Mouse (Mus musculus) forebrain, embryonic 12.5 days (tissue): ENCODE data around the gene Ralgapb. TPM values are rescaled to one million over a fixed set of nuclear protein-coding genes. Genes with fewer than 3 reads are reported as not detected.
A peak's percentile ranks its signal among the peaks of the same experiment; 100 is the strongest.

Source experiments
- ATAC-seq: fragments of 200-750 bp; cut with Nextera tagmentation; 2 replicates; pipeline ENCODE4 v1.8.0; 2017; ENCODE audit warnings: moderate TSS enrichment; ENCODE audit not compliant: low FRiP score
- H3K27ac ChIP-seq: fragments of 300-500 bp; sonication (generic); 2 replicates; pipeline ENCODE4 v1.5.1; 2016; ENCODE audit warnings: mild to moderate bottlenecking
- H3K27me3 ChIP-seq: fragments of 300-500 bp; sonication (generic); 2 replicates; pipeline ENCODE4 v1.6.1; 2016; ENCODE audit warnings: mild to moderate bottlenecking
- H3K36me3 ChIP-seq: fragments of 300-500 bp; sonication (generic); replicated peaks from 2 replicates; pipeline ENCODE4 v1.6.1; 2016; ENCODE audit warnings: mild to moderate bottlenecking
- H3K4me1 ChIP-seq: fragments of 300-500 bp; sonication (generic); 2 replicates; pipeline ENCODE4 v1.6.1; 2016
- H3K4me2 ChIP-seq: fragments of 300-500 bp; sonication (generic); 2 replicates; pipeline ENCODE4 v1.6.1; 2016; ENCODE audit warnings: mild to moderate bottlenecking, moderate library complexity
- H3K4me3 ChIP-seq: fragments of 300-500 bp; sonication (generic); replicated peaks from 2 replicates; pipeline ENCODE4 v1.5.1; 2016; ENCODE audit warnings: mild to moderate bottlenecking
- H3K9ac ChIP-seq: fragments of 300-500 bp; sonication (generic); 2 replicates; pipeline ENCODE4 v1.6.1; 2016; ENCODE audit warnings: mild to moderate bottlenecking
- H3K9me3 ChIP-seq: fragments of 300-500 bp; sonication (generic); 2 replicates; pipeline ENCODE4 v1.6.1; 2016
- WGBS: fragments of 180-500 bp; shearing (Covaris S2); methylation state at CpG from one replicate; pipeline ENCODE4 v1.1.7; 2016; 5-methylcytosine and 5-hydroxymethylcytosine counted together
- polyA plus RNA-seq: library from polyadenylated mRNA; unstranded; fragments of >200 nt; fragmentation: Nextera tagmentation; extraction: Ambion mirVana; gene quantifications from 2 replicates; pipeline ENCODE4 v1.2.1, GENCODE M21; 2016

Ralgapb gene
- polyA plus RNA-seq, result 24.3 and 26.0 TPM in 2 replicates

DNA sequence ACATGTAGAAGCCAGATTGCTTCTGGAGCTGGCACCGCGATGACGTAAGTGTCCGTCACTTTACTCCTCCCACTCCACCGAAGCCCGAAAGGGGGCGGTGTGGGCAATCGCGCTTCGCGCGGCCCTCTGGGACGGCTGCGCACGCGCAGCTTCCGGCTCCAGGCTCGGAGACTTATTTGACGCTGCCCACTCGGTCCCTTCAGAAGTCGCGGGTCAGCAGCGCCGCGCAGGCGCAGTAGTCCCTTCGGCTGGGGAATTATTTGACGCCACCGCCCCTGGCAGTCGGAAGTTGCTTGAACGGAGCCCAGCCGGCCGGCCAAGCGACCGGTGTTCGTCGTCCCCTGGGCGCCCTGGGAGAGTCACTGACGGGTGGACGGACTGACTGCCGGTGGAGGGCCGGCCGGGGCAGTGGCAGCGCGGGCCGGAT lies at the start of gene Ralgapb:
Ralgapb (plus strand) TSS at position 254 of the 427 bp plus-strand sequence.
- Histone ChIP-seq H3K36me3 (no peaks in the 10 kb centered on the region), H3K4me2 (peak within 1 kb of the TSS; percentile 95), H3K9ac (peak within 1 kb of the TSS; percentile 94), H3K4me3 (peak within 1 kb of the TSS; percentile 96), H3K27me3 (no peaks in the 10 kb centered on the region), H3K9me3 (no peaks in the 10 kb centered on the region), H3K4me1 (peaks cover 25% of the 10 kb centered on the region), H3K27ac (peak within 1 kb of the TSS; percentile 88)
- ATAC-seq, result peak; percentile 94
- WGBS, result under 1% methylated on average over 43 of the region's 46 CpGs

DNA sequence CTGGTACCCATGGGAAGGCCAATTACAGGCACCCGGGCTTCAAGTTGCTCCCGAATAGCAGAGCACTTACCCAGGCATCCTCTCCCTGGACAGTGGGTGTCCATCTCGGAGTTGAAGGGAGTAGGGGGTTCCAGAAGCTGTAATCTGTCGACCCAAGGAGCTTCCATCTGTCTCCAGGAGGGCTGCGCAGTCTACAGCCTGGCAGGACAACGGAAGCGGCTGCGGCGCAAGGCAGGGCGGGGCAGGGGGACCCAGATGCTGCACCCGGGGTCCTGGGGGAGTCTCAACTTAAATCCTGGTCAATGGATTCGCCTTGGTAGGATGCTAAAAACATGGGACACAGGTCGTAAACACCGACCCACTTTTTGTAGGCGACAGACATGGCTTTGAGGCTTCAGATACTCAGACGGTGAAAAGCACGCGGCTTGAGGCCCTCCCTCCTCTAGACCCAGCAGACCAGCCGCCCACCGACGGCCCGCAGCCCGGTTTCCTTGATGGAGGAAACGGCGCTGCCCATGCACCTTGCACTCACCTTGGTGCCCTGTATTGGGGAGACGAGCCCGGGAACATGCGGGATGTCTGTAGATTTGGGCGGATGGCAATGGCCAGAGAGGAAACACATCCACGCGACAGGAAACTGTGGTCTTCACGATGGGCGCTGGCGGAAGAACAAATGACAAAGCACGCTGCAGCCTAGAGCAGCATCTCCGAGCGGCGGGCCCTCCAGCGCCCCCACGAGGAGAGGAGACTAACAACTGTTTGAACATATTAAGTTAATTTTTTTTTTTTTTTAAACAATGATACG lies 48.6 kb upstream of the Ralgapb start:
- peak overlapping the region; percentile 83 for H3K4me3 ChIP-seq
- peak overlapping the region; percentile 93 for H3K9ac ChIP-seq
- peak overlapping the region; percentile 83 for H3K27ac ChIP-seq
- peaks cover 42% of the 10 kb centered on the region for H3K36me3 ChIP-seq
- H3K27me3 ChIP-seq, result no peaks in the 10 kb centered on the region
- H3K4me2 ChIP-seq, result peak overlapping the region; percentile 88
- no peaks in the 10 kb centered on the region for H3K9me3 ChIP-seq
- under 1% methylated on average over 41 of the region's 41 CpGs for WGBS
- ATAC-seq, result peak; percentile 93
- peaks cover 19% of the 10 kb centered on the region for H3K4me1 ChIP-seq

DNA sequence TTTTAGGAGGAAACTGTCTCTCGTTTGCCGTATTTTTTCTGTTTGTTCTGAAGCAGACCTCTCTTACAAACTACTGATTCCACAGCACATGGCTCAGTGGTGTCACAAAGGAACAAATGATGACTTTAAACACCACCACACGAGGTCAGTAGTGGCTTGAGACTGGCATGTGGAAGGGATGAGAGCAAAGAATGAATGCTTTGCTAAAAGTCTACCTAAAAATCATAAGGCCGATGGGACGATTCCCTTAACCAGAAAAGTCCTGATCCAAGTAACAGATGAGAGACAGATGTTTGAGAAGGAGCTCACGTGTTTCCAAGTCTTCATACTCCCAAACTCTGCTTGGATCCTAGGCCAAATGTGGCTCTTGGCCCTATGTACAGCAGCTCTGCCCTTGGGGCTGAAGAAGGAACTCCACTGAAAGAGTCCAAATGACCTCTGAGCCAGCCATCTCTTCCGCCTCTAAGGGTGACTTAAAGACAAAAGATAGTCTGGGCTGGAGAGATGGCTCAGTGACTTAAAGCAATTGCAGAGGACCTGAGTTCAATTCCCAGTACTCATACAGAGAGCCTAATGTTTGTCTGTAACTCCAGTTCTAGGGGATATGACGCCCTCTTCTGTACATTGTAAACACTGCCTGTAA lies 47.8 kb upstream of the Ralgapb start:
- Histone ChIP-seq H3K4me1 (peaks cover 19% of the 10 kb centered on the region), H3K27ac (0 out of 2 replicates have a peak overlapping the region, but pooled peaks have one; percentile 2), H3K9ac (no peak overlapping the region), H3K27me3 (no peaks in the 10 kb centered on the region), H3K4me3 (peak overlapping the region; percentile 83), H3K9me3 (no peaks in the 10 kb centered on the region), H3K4me2 (peak overlapping the region; percentile 5), H3K36me3 (peaks cover 34% of the 10 kb centered on the region)
- 49% methylated on average over 8 of the region's 8 CpGs for WGBS
- peak; percentile 67 for ATAC-seq

DNA sequence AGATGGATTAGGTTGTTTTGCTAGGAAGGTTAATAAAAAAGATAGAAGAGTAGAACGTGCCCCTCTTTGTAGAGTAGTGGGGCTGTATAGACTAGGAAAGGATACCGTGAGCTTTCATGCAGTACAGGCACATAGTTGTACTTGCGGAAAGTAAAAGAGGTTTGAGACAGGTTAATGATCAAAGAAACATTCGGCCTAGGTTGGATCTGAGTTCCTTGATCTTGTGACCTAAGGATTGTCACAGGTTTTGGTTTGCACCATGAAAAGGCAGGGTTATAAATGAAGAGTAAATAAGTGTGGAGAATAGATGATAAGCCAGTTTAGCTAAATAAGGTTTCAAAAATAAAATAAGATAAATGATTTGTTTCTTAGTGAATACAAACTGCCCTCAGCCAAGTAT lies 45.5 kb upstream of the Ralgapb start:
- Histone ChIP-seq H3K36me3 (peaks cover 11% of the 10 kb centered on the region), H3K4me3 (no peak overlapping the region), H3K27me3 (no peaks in the 10 kb centered on the region), H3K27ac (no peak overlapping the region), H3K4me2 (no peak overlapping the region), H3K9ac (no peak overlapping the region), H3K9me3 (no peaks in the 10 kb centered on the region), H3K4me1 (peaks cover 16% of the 10 kb centered on the region)
- 87% methylated on average over 4 of the region's 4 CpGs for WGBS
- ATAC-seq, result no peak

DNA sequence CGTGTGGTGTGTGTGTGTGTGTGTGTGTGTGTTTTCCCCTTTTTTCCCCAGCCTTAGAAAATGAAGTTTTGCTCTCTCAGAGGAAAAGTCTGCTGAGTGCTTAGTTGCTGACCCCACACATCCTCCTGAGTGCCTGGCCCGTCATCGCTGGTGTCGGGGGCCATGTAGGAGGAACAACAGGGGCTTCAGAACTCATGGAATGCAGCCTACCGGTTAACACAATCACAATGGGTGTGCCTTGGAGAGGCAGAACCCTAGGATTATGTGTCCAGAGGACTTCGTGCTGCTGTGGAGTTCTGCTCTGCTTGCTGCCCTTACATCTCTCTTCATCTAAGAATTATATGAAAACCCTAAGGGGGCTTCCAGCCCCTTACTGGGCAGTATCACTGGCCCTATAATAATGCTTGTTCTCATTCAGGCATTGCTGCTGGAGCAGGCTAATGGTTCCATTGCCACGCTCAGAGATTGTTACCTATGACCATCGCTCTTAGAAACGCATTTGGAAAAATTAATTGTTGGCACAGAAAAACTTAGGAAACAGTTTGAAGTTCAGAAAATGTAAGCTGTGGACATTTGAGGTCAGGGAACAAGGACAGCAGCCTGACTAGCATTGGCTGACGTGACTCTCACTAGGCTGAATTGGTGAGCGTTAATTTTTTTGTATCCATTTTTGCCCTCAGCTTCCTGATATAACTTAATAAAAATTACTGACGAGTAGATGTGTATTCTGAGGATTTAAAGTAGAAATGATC lies 44.4 kb upstream of the Ralgapb start:
- H3K36me3 ChIP-seq, result no peaks in the 10 kb centered on the region
- no peaks in the 10 kb centered on the region for H3K9me3 ChIP-seq
- WGBS, result 70% methylated on average over 12 of the region's 12 CpGs
- no peak for ATAC-seq
- no peak overlapping the region for H3K27ac ChIP-seq
- no peak overlapping the region for H3K4me3 ChIP-seq
- H3K9ac ChIP-seq, result no peak overlapping the region
- H3K4me1 ChIP-seq, result peaks cover 5% of the 10 kb centered on the region
- H3K4me2 ChIP-seq, result no peak overlapping the region
- no peaks in the 10 kb centered on the region for H3K27me3 ChIP-seq

DNA sequence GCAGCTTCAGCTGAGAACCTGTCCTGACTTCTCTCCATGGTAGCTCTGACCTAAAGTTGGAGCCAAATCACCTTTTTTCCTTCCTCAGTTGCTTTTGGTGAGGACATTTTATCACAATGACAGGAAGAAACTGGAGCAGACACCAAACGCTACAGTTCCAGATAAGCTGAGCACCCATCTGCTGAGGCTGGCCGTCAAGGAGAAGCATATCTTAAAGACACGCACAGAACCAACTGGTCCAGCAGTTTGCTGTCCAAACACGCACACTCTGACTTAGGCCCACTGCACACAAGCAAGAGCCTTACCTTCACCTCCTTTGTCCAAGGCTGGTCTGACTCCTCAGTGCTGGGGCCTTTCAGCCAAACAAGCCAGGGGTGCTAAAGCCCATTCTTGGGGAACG lies 42.0 kb upstream of the Ralgapb start:
- Histone ChIP-seq H3K4me2 (no peak overlapping the region), H3K9me3 (no peaks in the 10 kb centered on the region), H3K4me1 (no peaks in the 10 kb centered on the region), H3K4me3 (no peak overlapping the region), H3K36me3 (no peaks in the 10 kb centered on the region), H3K27ac (no peak overlapping the region), H3K27me3 (no peaks in the 10 kb centered on the region), H3K9ac (no peak overlapping the region)
- ATAC-seq, result no peak
- 95% methylated on average over 5 of the region's 5 CpGs for WGBS

DNA sequence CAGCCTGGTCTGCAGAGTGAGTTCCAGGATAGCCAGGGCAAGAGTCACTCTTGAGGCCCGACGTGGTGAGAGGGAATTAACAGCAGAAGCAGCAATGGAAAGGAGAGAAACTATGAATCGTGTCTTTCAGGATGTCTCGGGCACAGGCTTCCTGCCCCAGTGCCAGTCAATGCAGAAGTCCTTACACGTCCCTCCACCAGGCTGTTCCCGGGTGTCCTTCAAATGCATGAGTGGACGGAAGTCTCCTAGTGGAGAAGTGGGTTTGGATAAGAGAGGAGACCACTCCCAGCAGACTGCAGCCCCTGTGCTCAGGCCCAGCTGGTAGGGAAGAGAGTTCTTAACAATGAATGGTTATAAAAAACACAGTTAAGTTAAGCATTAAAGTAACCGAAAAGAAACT lies 41.3 kb upstream of the Ralgapb start:
- no peak overlapping the region for H3K4me2 ChIP-seq
- no peak overlapping the region for H3K27ac ChIP-seq
- 92% methylated on average over 8 of the region's 8 CpGs for WGBS

DNA sequence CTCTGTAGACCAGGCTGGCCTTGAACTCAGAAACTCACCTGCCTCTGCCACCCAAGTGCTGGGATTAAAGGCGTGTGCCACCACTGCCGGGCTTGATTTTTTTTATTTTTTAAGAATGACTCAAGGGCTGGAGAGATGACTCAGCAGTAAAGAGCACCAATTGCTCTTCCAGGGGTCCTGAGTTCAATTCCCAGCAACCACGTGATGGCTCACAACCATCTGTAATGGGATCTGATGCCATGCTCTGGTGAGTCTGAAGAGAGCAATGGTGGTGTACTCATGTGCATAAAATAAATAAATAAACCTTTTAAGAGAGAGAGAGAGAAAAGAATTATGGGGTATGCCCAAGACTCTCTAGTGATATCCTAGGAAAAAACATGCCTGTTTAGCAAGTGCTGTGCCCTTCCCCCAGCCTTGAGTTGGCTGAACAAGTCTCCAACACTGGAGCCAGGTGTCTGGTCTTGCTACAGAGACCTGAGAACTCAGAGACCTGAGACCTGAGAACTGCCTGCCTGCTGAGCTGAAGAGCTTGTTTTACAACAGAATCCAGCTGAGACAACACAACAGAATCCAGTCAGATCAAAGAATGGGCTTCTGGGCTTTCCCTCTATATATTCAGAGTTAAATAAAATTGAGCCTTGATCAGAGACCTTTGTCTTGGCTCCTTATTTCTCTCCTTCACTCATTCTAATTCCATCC lies 40.0 kb upstream of the Ralgapb start:
- Histone ChIP-seq H3K4me3 (no peak overlapping the region), H3K27me3 (peaks cover 14% of the 10 kb centered on the region), H3K27ac (no peak overlapping the region), H3K36me3 (no peaks in the 10 kb centered on the region), H3K4me1 (no peaks in the 10 kb centered on the region), H3K9me3 (no peaks in the 10 kb centered on the region), H3K9ac (no peak overlapping the region), H3K4me2 (no peak overlapping the region)
- 77% methylated on average over 3 of the region's 3 CpGs for WGBS
- no peak for ATAC-seq

More for the DNA sequence above, 41.3 kb upstream of the Ralgapb start:
- no peak for ATAC-seq
- H3K27me3 ChIP-seq, result 0 out of 2 replicates have a peak, but pooled peaks cover 1% of the 10 kb centered on the region
- no peaks in the 10 kb centered on the region for H3K36me3 ChIP-seq
- H3K4me3 ChIP-seq, result no peak overlapping the region
- H3K4me1 ChIP-seq, result no peaks in the 10 kb centered on the region
- no peak overlapping the region for H3K9ac ChIP-seq
- no peaks in the 10 kb centered on the region for H3K9me3 ChIP-seq

DNA sequence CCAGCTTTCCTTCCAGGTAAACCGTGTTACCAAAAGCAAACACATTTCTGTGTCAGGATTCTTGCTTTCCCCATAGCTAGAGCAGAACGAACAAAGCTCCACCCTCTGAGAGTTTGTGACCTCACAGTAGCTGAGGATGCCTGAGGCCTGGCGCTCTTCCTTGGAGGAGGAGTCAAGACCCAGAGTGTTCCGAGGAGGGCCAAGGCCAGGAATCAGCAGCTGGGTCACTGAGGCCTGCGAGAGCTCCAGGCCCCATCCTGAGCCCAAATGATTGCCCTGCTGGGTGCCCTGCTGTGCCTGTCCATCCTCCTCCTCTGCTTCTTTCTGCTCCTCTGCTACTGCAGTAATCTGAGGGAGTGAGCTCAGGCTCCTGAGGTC lies 39.5 kb upstream of the Ralgapb start:
- Histone ChIP-seq H3K36me3 (no peaks in the 10 kb centered on the region), H3K4me1 (peaks cover 2% of the 10 kb centered on the region), H3K9ac (no peak overlapping the region), H3K27ac (no peak overlapping the region), H3K9me3 (no peaks in the 10 kb centered on the region), H3K27me3 (peaks cover 18% of the 10 kb centered on the region), H3K4me2 (no peak overlapping the region), H3K4me3 (no peak overlapping the region)
- ATAC-seq, result no peak
- WGBS, result 7% methylated on average over 5 of the region's 5 CpGs

DNA sequence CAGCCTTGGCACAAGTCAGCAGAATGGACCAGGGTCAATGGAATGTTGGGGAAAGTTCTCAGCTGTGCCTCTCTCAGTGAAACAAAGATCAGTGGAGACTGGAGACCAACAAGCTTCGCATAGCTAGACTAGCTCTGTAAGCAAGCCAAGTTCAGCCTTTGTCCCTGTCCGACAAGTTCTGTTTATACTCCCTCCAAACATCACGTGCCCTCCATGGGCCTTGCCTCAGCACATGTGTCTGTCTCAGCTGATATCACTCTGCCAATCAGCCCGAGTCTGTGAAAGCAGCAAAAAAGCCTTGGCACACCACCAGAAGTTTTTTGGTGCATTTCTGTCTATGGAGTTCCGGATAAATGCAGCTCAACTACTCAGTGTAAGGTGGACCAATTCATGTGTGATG lies 36.6 kb upstream of the Ralgapb start:
- peaks cover 9% of the 10 kb centered on the region for H3K4me1 ChIP-seq
- H3K4me2 ChIP-seq, result no peak overlapping the region
- H3K27ac ChIP-seq, result no peak overlapping the region
- no peak for ATAC-seq
- H3K9ac ChIP-seq, result no peak overlapping the region
- WGBS, result 79% methylated on average over 5 of the region's 5 CpGs
- H3K36me3 ChIP-seq, result no peaks in the 10 kb centered on the region
- no peak overlapping the region for H3K4me3 ChIP-seq
- no peaks in the 10 kb centered on the region for H3K9me3 ChIP-seq
- peaks cover 43% of the 10 kb centered on the region for H3K27me3 ChIP-seq

DNA sequence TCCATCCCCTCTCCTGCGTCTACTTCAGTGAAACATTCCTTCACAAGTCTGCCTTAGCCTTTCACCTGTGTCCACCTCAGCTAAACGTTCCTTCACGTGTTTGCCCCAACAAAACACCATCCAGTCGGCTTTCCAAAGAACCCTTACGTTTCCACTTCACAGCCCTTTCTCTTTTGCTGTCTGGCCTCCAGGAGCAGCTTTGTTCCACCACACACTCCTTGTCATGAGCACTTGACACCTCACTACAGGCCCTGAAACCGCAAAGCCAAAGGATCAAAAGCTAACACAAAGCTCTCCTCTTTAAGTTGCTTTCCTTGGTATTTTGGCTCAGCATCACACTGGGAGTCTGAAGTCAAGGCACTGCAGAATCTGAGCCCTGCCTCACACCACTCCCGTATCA lies 36.1 kb upstream of the Ralgapb start:
- no peak overlapping the region for H3K4me3 ChIP-seq
- peaks cover 43% of the 10 kb centered on the region for H3K27me3 ChIP-seq
- no peak for ATAC-seq
- H3K36me3 ChIP-seq, result no peaks in the 10 kb centered on the region
- no peak overlapping the region for H3K4me2 ChIP-seq
- WGBS, result 65% methylated on average over 7 of the region's 7 CpGs
- no peak overlapping the region for H3K9ac ChIP-seq
- no peaks in the 10 kb centered on the region for H3K9me3 ChIP-seq
- no peak overlapping the region for H3K27ac ChIP-seq
- peaks cover 9% of the 10 kb centered on the region for H3K4me1 ChIP-seq
